Mouse (Mus musculus) brain, embryonic 14.5 days (tissue): ENCODE results near the gene Polr1d.

Experiments used
- CTCF ChIP-seq: fragments of 200-500 bp; IDR thresholded peaks from 2 replicates; pipeline ENCODE4 v1.5.1; 2012; ENCODE audit warnings: inconsistent platforms, mild to moderate bottlenecking, moderate library complexity, borderline replicate concordance; ENCODE audit not compliant: insufficient read depth, insufficient read length; ENCODE audit errors: extremely low read depth
- POLR2A ChIP-seq: fragments of 200-500 bp; IDR thresholded peaks from 2 replicates; pipeline ENCODE4 v1.6.1; 2012; ENCODE audit warnings: mild to moderate bottlenecking, inconsistent platforms, borderline replicate concordance; ENCODE audit not compliant: poor library complexity, insufficient read depth, insufficient read length, severe bottlenecking; ENCODE audit errors: extremely low read depth

GRCm38 (mm10) chr5:147066965-147067364 is 9.9 kb upstream of the Polr1d start:
- TF ChIP-seq CTCF: no peak
- no peak for TF ChIP-seq POLR2A
